Mouse (Mus musculus) mesoderm, embryonic 11.5 days (tissue): ENCODE measurements around the gene Soat1.
"Not testable (repeated sequence)": the region's sequence is repeated elsewhere in the genome, so short reads cannot be mapped to it uniquely, and the experiment has no call there.

ENCODE experiments used
- DNase-seq: peaks from one replicate; pipeline ENCODE4 v3.0.0-alpha.2; 2012; ENCODE audit warnings: low read depth, low spot score

Gene Soat1

GRCm38 (mm10) chr1:156425746-156426145, 48.4 kb downstream of the Soat1 start:
- no peak for DNase-seq

DNA sequence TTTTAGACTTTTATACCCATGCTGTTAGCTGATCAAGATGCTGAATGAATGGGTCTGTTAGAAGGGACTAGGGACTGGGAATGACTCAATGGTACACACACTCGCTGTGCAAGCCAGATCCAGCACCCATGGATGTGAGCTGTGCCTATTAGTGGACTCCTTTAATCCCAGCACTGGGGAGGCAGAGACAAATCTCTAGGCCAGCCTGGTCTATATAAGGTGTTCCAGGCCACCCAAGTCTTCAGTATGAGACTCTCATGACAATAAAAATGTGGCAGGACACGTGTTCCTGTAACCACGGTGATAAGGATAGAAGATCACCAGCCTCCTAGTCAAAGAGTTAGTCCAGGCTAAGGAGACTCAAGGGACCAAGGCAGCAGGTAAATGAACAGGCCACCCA, 50.1 kb downstream of the Soat1 start:
- no peak for DNase-seq

DNA sequence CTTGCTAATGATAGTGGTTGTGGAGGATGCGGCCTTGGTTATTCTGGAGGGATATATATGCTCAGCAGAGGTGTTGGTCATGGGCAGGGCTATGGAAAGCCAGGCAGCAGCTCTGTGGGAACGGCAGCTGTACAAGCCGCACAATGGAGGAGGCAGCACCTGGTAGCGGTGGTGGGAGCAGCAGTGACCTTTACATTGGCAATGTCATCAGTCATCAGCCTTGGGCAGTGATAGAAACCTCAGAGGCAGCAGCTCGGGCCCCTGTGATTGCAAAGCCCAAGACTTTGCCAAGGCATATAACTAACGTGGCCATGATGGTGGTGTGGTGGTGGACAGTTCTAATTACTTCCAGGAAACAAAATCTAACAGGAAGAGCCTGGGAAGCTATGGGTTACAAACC, 50.6 kb downstream of the Soat1 start:
- DNase-seq: no peak

DNA sequence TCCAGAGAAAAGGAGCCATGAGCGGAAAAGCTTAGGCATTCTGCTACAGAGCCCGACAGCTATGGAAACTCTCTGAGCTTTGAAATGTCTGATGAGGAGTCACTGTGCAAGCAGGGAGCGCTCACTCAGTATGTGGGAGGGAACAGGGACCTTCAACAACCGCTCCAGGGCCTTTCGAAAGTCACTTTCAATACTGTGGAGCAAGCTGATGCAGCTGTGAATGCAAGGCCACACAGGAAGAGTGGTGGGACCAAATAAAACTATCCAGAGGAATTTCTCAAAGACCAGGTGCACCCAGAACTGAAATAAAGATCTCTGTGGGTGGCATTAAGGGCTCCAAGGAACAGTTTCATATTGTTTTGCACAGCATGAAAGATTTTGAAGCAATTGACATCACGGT, 51.3 kb downstream of the Soat1 start:
- DNase-seq: no peak

GRCm38 (mm10) chr1:156420671-156421297, 53.3 kb downstream of the Soat1 start, which contains the start of gene Axdnd1:
Axdnd1 (minus strand) TSS chr1:156421159.
- peak; percentile 92 for DNase-seq

- DNase-seq: peak; percentile 26
These were observed 56.0 kb downstream of the Soat1 start for GRCm38 (mm10) chr1:156418170-156418569.

GRCm38 (mm10) chr1:156408521-156408920, 65.6 kb downstream of the Soat1 start:
- no peak for DNase-seq

- DNase-seq: no peak
These were observed 66.1 kb downstream of the Soat1 start for GRCm38 (mm10) chr1:156408004-156408403.

- no peak for DNase-seq
These were observed 70.9 kb downstream of the Soat1 start for GRCm38 (mm10) chr1:156403251-156403650.

DNA sequence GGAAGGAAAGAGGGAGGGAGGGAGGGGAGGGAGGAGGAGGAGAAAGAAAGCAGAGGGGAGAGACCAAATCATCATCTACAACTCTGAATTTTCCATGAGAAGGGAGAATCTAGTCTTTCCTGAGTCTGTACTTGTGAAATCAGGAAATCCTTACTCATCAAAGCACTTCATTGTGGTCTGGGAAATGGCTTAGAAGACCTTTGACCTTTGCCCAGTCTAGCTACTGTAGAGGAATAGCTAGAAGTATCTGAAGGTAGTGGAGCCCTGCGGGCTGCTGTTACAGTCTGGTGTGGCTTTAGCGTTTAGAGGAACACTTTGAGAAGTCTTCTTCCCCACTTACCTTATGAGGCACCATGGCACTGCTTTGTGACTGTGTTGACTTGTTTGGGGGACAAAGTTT, 71.6 kb downstream of the Soat1 start:
- DNase-seq: peak; percentile 18

DNA sequence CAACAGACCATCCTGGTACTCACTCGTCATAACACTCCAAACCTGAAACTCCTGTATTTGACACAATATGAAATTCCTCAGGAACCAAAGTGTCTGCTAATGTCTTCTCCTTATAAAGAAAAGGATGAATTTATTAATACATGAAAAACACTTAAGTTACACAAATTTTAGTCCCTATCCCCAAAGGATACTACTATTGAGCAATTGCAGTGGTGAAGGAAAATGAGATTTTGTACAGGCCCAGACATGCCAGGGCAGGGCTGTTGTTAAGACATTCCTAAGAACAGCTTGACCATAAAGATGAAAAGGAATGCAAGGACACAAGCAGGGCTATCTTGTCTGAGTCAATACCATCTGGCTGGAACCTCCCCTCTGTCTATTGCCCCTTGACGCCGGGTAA, 74.0 kb downstream of the Soat1 start:
- not testable (repeated sequence) for DNase-seq

DNA sequence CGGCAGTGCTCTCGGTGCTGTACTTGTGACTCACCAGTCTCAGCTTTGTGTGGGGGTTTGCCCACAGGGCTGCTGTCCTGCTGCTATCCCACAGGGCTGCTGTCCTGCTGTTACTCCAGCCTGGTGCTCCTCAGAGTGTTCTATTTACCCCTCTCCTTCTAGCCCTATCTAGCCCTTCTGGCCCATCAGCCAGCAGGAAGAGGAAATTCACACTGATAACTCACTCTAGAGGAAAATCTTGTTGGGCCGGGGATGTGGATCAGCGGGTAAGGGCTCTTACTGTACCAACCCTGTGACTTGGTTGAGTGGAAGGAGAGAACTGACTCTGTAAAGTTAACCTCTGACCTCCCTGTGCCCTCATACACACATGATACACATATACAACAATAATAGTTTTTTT, 81.0 kb downstream of the Soat1 start:
- DNase-seq: no peak

DNA sequence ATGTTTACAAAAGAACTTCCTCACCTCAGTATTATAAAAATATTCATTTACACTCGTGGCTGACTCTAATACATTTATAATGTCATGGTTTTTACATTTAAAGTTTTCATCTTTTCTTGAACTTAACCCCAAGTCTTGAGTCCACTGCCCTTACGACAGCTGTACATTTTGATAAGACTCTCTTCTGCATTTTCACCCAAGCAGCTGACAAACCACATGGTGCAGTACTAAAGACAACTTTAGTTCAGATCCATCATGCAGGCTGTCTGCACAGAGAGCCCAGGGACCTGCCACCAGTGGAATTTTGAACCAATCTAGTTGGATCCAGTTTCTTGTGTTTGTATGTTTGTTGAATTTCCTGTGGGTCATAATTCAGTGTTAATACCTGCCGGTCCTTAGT, 87.3 kb downstream of the Soat1 start:
- DNase-seq: no peak

- no peak for DNase-seq
These were observed 87.9 kb downstream of the Soat1 start for GRCm38 (mm10) chr1:156386232-156386631.

GRCm38 (mm10) chr1:156381217-156381616, 92.9 kb downstream of the Soat1 start:
- no peak for DNase-seq
